21 mouse cellular contexts compared by ENCODE assay signal in genomic region chr12:29076606-29077005, GRCm38 (mm10).
"Had no signal": no experiment of that assay in that cellular context is flagged by ENCODE, and none has a peak within 500 bp of the region (broad histone marks: within the 10 kb centered on the region; RNA-seq: fewer than 3 reads in every experiment).

No protein-coding gene starts in this region.

- H3K4me3 ChIP-seq: limb, embryonic 10.5 days; limb, embryonic 13.5 days; liver, embryonic 12.5 days; liver, embryonic 15.5 days; midbrain, embryonic 13.5 days; neural tube, embryonic 12.5 days; neural tube, embryonic 15.5 days had no signal

- H3K27ac ChIP-seq: limb, embryonic 10.5 days; limb, embryonic 13.5 days; liver, embryonic 12.5 days; liver, embryonic 15.5 days; neural tube, embryonic 12.5 days; neural tube, embryonic 15.5 days; stomach, postnatal 0 days had no signal

- H3K9me3 ChIP-seq: limb, embryonic 10.5 days; limb, embryonic 13.5 days; liver, embryonic 12.5 days; liver, embryonic 15.5 days; midbrain, embryonic 13.5 days; neural tube, embryonic 12.5 days; neural tube, embryonic 15.5 days had no signal

- ATAC-seq: intestine, embryonic 16.5 days; liver, embryonic 12.5 days; midbrain, embryonic 13.5 days had no signal

- H3K4me1 ChIP-seq: limb, embryonic 10.5 days; limb, embryonic 13.5 days; liver, embryonic 12.5 days; liver, embryonic 15.5 days had no signal

- H3K27me3 ChIP-seq: limb, embryonic 13.5 days; liver, embryonic 12.5 days; liver, embryonic 15.5 days; midbrain, embryonic 13.5 days; neural tube, embryonic 12.5 days; neural tube, embryonic 15.5 days had no signal

- H3K36me3 ChIP-seq: limb, embryonic 10.5 days; limb, embryonic 13.5 days; liver, embryonic 12.5 days; liver, embryonic 15.5 days; midbrain, embryonic 13.5 days; neural tube, embryonic 12.5 days; neural tube, embryonic 15.5 days had no signal

- H3K4me2 ChIP-seq: limb, embryonic 13.5 days; liver, embryonic 12.5 days; liver, embryonic 15.5 days; midbrain, embryonic 13.5 days; neural tube, embryonic 12.5 days; neural tube, embryonic 15.5 days had no signal

- DNase-seq: kidney, adult 18-20 months; kidney, adult 9 months; kidney, postnatal 14 days; kidney, postnatal 4 days; liver; lung, adult 18-20 months; lung, postnatal 14 days; lung, postnatal 4 days; right cerebral cortex, postnatal 4 days; thymus, adult 2 months; thymus, postnatal 14 days; thymus, postnatal 4 days had no signal

- H3K9ac ChIP-seq: limb, embryonic 13.5 days; liver, embryonic 12.5 days; liver, embryonic 15.5 days; midbrain, embryonic 13.5 days; neural tube, embryonic 12.5 days; neural tube, embryonic 15.5 days had no signal
